Mouse (Mus musculus) gastrocnemius, adult 8-10 months (tissue): ENCODE data around the gene Dhps. TPM values are rescaled to one million over a fixed set of nuclear protein-coding genes. Genes with fewer than 3 reads are reported as not detected.

Experiments used
- DNase-seq, 2 experiments: peaks; one replicate each; pipeline ENCODE4 v3.0.0; 2022; ENCODE audit warnings: low spot score in 2 of 2
- total RNA-seq, 4 experiments: library from RNA; stranded (reverse); gene quantifications; 2 replicates each; pipeline ENCODE4 v1.2.4; 2022

Gene Dhps
- total RNA-seq: 10 to 100 TPM; 34.1 to 38.9 (median 36.0) TPM

- DNase-seq: peak; percentile 84 to 87
Measured at GRCm38 (mm10) chr8:85071514-85072281, at the start of gene Dhps. Dhps (plus strand) TSS chr8:85071757.

- DNase-seq: no peak
Measured at GRCm38 (mm10) chr8:85023846-85024245, 47.7 kb upstream of the Dhps start.

GRCm38 (mm10) chr8:85025098-85025932 is 46.2 kb upstream of the Dhps start, which contains the start of gene Asna1:
Asna1 (minus strand) TSS chr8:85025281.
- peak; percentile 64 to 69 for DNase-seq

GRCm38 (mm10) chr8:85026670-85027515 is 44.7 kb upstream of the Dhps start, which contains the start of gene Trir:
Trir (plus strand) TSS chr8:85026823.
- DNase-seq: peak; percentile 93 to 96

- no peak for DNase-seq
Measured at GRCm38 (mm10) chr8:85027516-85027855, 44.1 kb upstream of the Dhps start.

GRCm38 (mm10) chr8:85027922-85028321 is 43.6 kb upstream of the Dhps start:
- DNase-seq: no peak

GRCm38 (mm10) chr8:85029271-85029670 is 42.3 kb upstream of the Dhps start:
- no peak for DNase-seq

GRCm38 (mm10) chr8:85032622-85033311 is 38.8 kb upstream of the Dhps start:
- no peak for DNase-seq

GRCm38 (mm10) chr8:85033867-85034266 is 37.7 kb upstream of the Dhps start:
- DNase-seq: no peak

- DNase-seq: peak in 1 of 2 experiments; percentile 59
Measured at GRCm38 (mm10) chr8:85034764-85035163, 36.8 kb upstream of the Dhps start.

GRCm38 (mm10) chr8:85035165-85035727 is 36.3 kb upstream of the Dhps start:
- DNase-seq: no peak

GRCm38 (mm10) chr8:85035728-85036310 is 35.7 kb upstream of the Dhps start:
- DNase-seq: no peak

GRCm38 (mm10) chr8:85036381-85036717 is 35.2 kb upstream of the Dhps start:
- DNase-seq: no peak

GRCm38 (mm10) chr8:85036718-85037365 is 34.7 kb upstream of the Dhps start, which contains the start of gene Tnpo2:
Tnpo2 (plus strand) TSS chr8:85036915.
- DNase-seq: peak; percentile 88 to 90

GRCm38 (mm10) chr8:85037366-85037680 is 34.2 kb upstream of the Dhps start:
- no peak for DNase-seq

- no peak for DNase-seq
Measured at GRCm38 (mm10) chr8:85037681-85038531, 33.7 kb upstream of the Dhps start.

GRCm38 (mm10) chr8:85043619-85044018 is 27.9 kb upstream of the Dhps start:
- no peak for DNase-seq

- no peak for DNase-seq
Measured at GRCm38 (mm10) chr8:85057367-85057766, 14.2 kb upstream of the Dhps start.
